Mouse (Mus musculus): Measurements from ENCODE around the gene Adgrl3. TPM values are rescaled to one million over a fixed set of nuclear protein-coding genes. Genes with fewer than 3 reads are reported as not detected.

Gene Adgrl3
- polyA plus RNA-seq (2012; fragmentation: generic; extraction: Trizol): 15.8 TPM

DNA sequence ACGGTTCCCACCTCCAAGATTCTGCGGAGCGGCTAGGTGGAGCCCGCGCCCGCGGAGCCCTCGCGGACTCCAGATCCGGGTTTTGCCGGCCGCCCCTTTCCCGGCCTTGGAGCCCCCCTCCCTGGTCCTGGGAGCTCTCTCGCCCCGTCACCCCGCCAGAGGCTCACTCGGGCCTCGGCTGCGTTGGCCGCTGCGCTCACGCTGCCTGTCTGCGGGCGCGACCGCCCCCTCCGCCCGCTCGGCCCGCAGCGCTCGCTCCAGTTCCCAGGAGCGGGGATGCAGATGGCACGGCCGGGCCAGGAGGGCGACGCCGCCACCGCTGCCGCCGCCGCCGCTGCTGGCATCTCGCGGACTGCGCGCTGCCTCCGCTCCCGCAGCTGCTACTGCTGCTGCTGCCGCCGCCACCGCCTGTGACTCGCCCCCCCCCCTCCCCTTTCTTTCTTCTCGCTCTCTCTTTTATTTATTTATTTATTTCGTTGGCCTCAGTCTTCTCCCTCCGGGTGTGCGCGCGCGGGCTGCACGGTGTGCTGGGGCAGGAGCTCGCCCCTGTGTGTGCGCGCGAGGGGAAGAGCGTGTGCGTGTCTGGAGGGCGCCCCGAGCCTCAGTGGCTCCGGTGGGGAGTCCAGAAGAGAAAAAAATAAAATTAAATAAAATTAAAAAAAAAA, at the start of gene Adgrl3:
Gene Adgrl3, plus strand, starts transcription at position 549 of the 665 bp plus-strand sequence.
- TF ChIP-seq TCF12 (IDR thresholded peaks at IDR 0.05; ENCODE audit: insufficient read depth, poor library complexity, severe bottlenecking): no peak
- no peak for TF ChIP-seq MAX (IDR thresholded peaks at IDR 0.05; ENCODE audit: low read depth)
- no peak for TF ChIP-seq USF1 (IDR thresholded peaks at IDR 0.05; ENCODE audit: low read depth)
- peak in 2 of 3 experiments; percentile 62 to 68 for TF ChIP-seq MYOG (IDR thresholded peaks at IDR 0.05; ENCODE audit: control insufficient read depth in 1 of 3, insufficient read depth in 1 of 3, insufficient read length in 2 of 3, low read depth in 2 of 3)
- peak; percentile 19 for TF ChIP-seq POLR2A (IDR thresholded peaks at IDR 0.05; ENCODE audit: insufficient read length, low read depth)
- peak in 2 of 3 experiments; percentile 52 to 90 for TF ChIP-seq MYOD1 (IDR thresholded peaks at IDR 0.05; ENCODE audit: control insufficient read depth in 1 of 3, insufficient read length in 2 of 3, low read depth in 2 of 3)
- TF ChIP-seq TCF3 (IDR thresholded peaks at IDR 0.05; ENCODE audit: insufficient read length, low read depth): no peak
- TF ChIP-seq POLR2AphosphoS2 (IDR thresholded peaks at IDR 0.05; ENCODE audit: insufficient read length, low read depth): peak; percentile 48
- Histone ChIP-seq H3K4me2 (ENCODE audit: low read depth) (peak within 1 kb of the TSS; percentile 89), H3K4me3 (peak within 1 kb of the TSS; percentile 99), H3K79me2 (ENCODE audit: control insufficient read depth, insufficient read depth) (peaks cover 33% of the 10 kb centered on the region), H3K27me3 (ENCODE audit: control insufficient read depth, insufficient read depth, insufficient read length) (no peaks in the 10 kb centered on the region), H3K36me3 (ENCODE audit: control insufficient read depth, insufficient read depth) (no peaks in the 10 kb centered on the region), H3ac (ENCODE audit: control insufficient read depth, insufficient read length) (peak within 1 kb of the TSS; percentile 89)

DNA sequence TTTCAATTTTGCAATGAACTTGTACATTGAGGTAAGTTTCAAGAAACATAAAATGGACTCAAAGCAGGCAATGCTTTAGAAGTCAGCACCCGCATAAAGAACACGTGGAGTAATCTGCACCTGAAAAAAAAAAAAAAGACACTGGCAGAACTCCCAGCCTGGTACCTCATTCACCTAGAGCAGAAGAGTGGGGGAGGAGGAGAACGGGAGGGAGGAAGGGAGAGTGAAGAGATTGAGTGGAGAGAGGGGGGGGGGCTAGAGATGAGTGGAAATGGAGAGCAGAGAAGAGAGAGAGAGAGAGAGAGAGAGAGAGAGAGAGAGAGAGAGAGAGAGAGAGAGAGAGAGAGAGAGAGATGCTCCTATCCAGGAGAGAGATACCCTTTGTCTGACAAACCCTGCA, 772 bp upstream of the Adgrl3 start:
- peak overlapping the region; percentile 89 for H3ac ChIP-seq (ENCODE audit: control insufficient read depth, insufficient read length)
- H3K4me2 ChIP-seq (ENCODE audit: low read depth): peak overlapping the region; percentile 24
- H3K27me3 ChIP-seq (ENCODE audit: control insufficient read depth, insufficient read depth, insufficient read length): no peaks in the 10 kb centered on the region
- TF ChIP-seq REST (IDR thresholded peaks at IDR 0.05; ENCODE audit: insufficient read depth, insufficient read length) (no peak), MYOD1 (IDR thresholded peaks at IDR 0.05; ENCODE audit: control insufficient read depth in 1 of 3, insufficient read length in 2 of 3, low read depth in 2 of 3) (no peak), CEBPB (IDR thresholded peaks at IDR 0.05; ENCODE audit: insufficient read depth, poor library complexity, severe bottlenecking) (no peak), E2F4 (IDR thresholded peaks at IDR 0.05; ENCODE audit: insufficient read depth) (no peak), POLR2AphosphoS2 (IDR thresholded peaks at IDR 0.05; ENCODE audit: insufficient read length, low read depth) (no peak), USF1 (IDR thresholded peaks at IDR 0.05; ENCODE audit: low read depth) (no peak), POLR2A (IDR thresholded peaks at IDR 0.05; ENCODE audit: insufficient read length, low read depth) (no peak), SRF (IDR thresholded peaks at IDR 0.05; ENCODE audit: control insufficient read depth, insufficient read length, low read depth) (no peak), MAX (IDR thresholded peaks at IDR 0.05; ENCODE audit: low read depth) (no peak), TCF12 (IDR thresholded peaks at IDR 0.05; ENCODE audit: insufficient read depth, poor library complexity, severe bottlenecking) (no peak), TCF3 (IDR thresholded peaks at IDR 0.05; ENCODE audit: insufficient read length, low read depth) (no peak), MYOG (IDR thresholded peaks at IDR 0.05; ENCODE audit: control insufficient read depth in 1 of 3, insufficient read depth in 1 of 3, insufficient read length in 2 of 3, low read depth in 2 of 3) (no peak)
- peaks cover 28% of the 10 kb centered on the region for H3K79me2 ChIP-seq (ENCODE audit: control insufficient read depth, insufficient read depth)
- H3K36me3 ChIP-seq (ENCODE audit: control insufficient read depth, insufficient read depth): no peaks in the 10 kb centered on the region
- H3K4me3 ChIP-seq: peak overlapping the region; percentile 99

DNA sequence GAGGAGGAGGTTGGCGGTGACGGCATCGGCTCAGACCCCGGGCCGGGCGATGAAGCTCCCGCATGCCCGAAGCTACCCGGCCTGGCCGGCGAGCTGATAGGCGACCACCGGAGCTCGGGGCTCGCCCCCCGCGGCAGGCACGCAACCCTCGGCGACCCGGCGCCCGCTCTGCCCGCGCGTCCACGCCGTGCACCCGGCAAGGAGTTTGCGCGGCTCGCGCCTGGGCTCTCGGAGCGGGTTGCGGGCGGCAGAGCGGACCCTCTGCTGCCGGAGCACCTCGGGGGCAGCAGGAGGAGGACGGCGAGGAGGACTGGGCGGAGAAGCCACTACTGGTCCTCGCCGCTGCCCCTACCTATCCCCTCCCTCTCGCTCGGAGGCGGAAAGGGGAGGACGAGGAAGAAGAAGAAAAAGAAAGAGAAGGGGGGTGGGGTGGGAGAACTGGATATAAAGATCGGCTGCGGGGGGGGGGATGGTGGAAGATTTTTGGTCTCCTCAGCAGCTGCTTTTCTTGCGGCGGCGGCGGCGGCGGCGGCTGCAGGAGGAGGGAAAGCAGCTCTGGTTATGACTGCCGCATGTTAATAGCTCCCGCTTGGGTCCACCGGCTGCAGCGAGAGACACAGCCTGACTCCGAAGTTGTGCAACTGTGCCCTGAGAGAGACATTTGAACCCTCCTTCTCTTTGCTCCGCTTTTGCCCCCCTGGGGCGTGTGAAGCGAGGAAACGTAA, 505 bp downstream of the Adgrl3 start:
- no peaks in the 10 kb centered on the region for H3K27me3 ChIP-seq (ENCODE audit: control insufficient read depth, insufficient read depth, insufficient read length)
- H3K4me3 ChIP-seq: peak overlapping the region; percentile 99
- H3K36me3 ChIP-seq (ENCODE audit: control insufficient read depth, insufficient read depth): no peaks in the 10 kb centered on the region
- TF ChIP-seq SRF (IDR thresholded peaks at IDR 0.05; ENCODE audit: control insufficient read depth, insufficient read length, low read depth): no peak
- TF ChIP-seq TCF3 (IDR thresholded peaks at IDR 0.05; ENCODE audit: insufficient read length, low read depth): no peak
- no peak for TF ChIP-seq E2F4 (IDR thresholded peaks at IDR 0.05; ENCODE audit: insufficient read depth)
- no peak for TF ChIP-seq POLR2AphosphoS2 (IDR thresholded peaks at IDR 0.05; ENCODE audit: insufficient read length, low read depth)
- no peak for TF ChIP-seq MYOD1 (IDR thresholded peaks at IDR 0.05; ENCODE audit: control insufficient read depth in 1 of 3, insufficient read length in 2 of 3, low read depth in 2 of 3)
- TF ChIP-seq CEBPB (IDR thresholded peaks at IDR 0.05; ENCODE audit: insufficient read depth, poor library complexity, severe bottlenecking): peak; percentile 76
- no peak for TF ChIP-seq TCF12 (IDR thresholded peaks at IDR 0.05; ENCODE audit: insufficient read depth, poor library complexity, severe bottlenecking)
- TF ChIP-seq REST (IDR thresholded peaks at IDR 0.05; ENCODE audit: insufficient read depth, insufficient read length): no peak
- peak in 1 of 3 experiments; percentile 5 for TF ChIP-seq MYOG (IDR thresholded peaks at IDR 0.05; ENCODE audit: control insufficient read depth in 1 of 3, insufficient read depth in 1 of 3, insufficient read length in 2 of 3, low read depth in 2 of 3)
- TF ChIP-seq USF1 (IDR thresholded peaks at IDR 0.05; ENCODE audit: low read depth): no peak
- TF ChIP-seq POLR2A (IDR thresholded peaks at IDR 0.05; ENCODE audit: insufficient read length, low read depth): no peak
- TF ChIP-seq MAX (IDR thresholded peaks at IDR 0.05; ENCODE audit: low read depth): no peak
- H3K79me2 ChIP-seq (ENCODE audit: control insufficient read depth, insufficient read depth): peaks cover 40% of the 10 kb centered on the region
- peak overlapping the region; percentile 89 for H3K4me2 ChIP-seq (ENCODE audit: low read depth)
- H3ac ChIP-seq (ENCODE audit: control insufficient read depth, insufficient read length): peak overlapping the region; percentile 89

DNA sequence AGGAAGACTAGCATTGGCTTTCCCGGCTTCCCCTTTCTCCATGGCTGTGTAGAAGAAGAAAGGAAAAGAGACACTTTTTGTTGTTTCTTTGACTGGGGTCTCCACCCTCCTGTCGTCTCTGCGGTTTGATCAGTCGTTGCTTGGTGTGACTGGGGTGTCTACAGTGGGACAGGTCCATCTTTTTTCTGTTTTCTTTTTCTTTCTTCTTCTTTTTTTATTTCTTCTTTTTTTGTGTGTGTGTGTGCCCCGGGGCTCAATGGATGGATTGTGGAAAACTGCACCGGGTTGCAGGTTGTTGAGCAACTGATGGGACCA, 1.0 kb downstream of the Adgrl3 start:
- TF ChIP-seq MYOG (IDR thresholded peaks at IDR 0.05; ENCODE audit: control insufficient read depth in 1 of 3, insufficient read depth in 1 of 3, insufficient read length in 2 of 3, low read depth in 2 of 3) (no peak), CEBPB (IDR thresholded peaks at IDR 0.05; ENCODE audit: insufficient read depth, poor library complexity, severe bottlenecking) (peak; percentile 42; the same call in 1 of the 2 replicates)
- peak overlapping the region; percentile 99 for H3K4me3 ChIP-seq
- H3K27me3 ChIP-seq (ENCODE audit: control insufficient read depth, insufficient read depth, insufficient read length): no peaks in the 10 kb centered on the region

More for the DNA sequence above, 1.0 kb downstream of the Adgrl3 start:
- peak overlapping the region; percentile 89 for H3K4me2 ChIP-seq (ENCODE audit: low read depth)
- H3K79me2 ChIP-seq (ENCODE audit: control insufficient read depth, insufficient read depth): peaks cover 46% of the 10 kb centered on the region
- no peaks in the 10 kb centered on the region for H3K36me3 ChIP-seq (ENCODE audit: control insufficient read depth, insufficient read depth)
- peak overlapping the region; percentile 89 for H3ac ChIP-seq (ENCODE audit: control insufficient read depth, insufficient read length)
